Mouse (Mus musculus): ENCODE measurements at regions not wholly inside any gene's neighbourhood (a gene's known extent, or its start where the extent isn't known, plus 50 kb on each side); places are given as distances from the start of the nearest gene placed in this dataset.

GRCm38 (mm10) chr12:39086285-39086684 lies 307.1 kb downstream of the Etv1 start:
- DNase-seq = no peak

- no peak for DNase-seq
Measured at GRCm38 (mm10) chr12:39094638-39095230, 315.6 kb downstream of the Etv1 start.

DNA sequence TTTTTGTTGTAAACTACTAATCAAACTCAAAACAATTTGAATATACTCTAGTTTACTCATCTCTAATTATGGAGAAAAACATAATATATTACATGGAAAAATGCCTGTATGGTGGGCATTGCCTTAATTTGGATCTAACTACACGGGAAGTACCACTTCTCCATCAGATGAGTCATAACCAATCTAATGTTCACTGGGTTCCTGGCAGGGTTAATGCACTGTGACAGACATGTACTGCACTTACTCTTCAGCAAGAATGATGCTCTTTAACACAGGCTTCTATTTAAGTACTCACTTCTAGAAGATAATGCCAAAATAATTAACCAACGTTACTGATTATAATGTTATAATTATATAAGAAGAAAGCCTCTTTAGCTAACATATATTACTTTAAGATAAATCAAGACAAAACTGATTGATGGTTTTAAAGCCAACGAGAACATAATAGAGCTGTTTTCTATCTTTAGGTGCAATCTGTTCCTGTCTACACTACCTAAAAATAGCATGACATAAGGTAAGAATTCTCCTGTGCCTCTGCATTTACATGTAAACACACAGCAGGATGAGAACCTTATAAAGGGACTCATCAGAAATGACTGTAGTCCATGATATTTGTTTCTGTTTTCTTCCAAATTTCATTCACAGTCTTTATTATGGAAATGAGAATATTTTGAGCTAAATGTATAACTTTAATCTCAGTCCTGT lies 344.4 kb downstream of the Etv1 start:
- DNase-seq = no peak

GRCm38 (mm10) chr12:39154689-39155088 lies 375.5 kb downstream of the Etv1 start:
- no peak for DNase-seq

GRCm38 (mm10) chr12:39176958-39177357 lies 397.8 kb downstream of the Etv1 start:
- DNase-seq = no peak

GRCm38 (mm10) chr12:39224073-39224472 lies 444.9 kb downstream of the Etv1 start:
- no peak for DNase-seq

DNA sequence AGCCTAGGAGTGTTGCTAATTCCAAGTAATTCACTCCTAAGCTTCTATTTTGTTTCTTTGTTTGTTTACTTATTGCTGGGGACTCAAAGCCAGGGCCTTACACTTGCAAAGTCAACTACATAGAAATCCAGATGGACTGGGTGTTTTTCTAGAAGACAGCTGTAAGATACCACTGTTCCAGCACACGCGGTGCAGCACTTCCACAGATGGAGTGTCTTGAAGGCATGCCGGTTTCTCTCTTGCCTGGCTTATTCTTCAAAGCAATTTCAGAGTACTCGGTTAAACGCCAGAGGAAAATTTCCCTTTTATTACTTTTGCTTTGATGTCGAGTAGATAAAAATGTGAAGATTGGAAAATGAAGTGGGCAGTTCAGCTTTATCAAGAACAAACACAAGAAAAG lies 477.4 kb downstream of the Etv1 start:
- DNase-seq = no peak

- no peak for DNase-seq
Measured at GRCm38 (mm10) chr12:39257571-39257970, 478.4 kb downstream of the Etv1 start.

DNA sequence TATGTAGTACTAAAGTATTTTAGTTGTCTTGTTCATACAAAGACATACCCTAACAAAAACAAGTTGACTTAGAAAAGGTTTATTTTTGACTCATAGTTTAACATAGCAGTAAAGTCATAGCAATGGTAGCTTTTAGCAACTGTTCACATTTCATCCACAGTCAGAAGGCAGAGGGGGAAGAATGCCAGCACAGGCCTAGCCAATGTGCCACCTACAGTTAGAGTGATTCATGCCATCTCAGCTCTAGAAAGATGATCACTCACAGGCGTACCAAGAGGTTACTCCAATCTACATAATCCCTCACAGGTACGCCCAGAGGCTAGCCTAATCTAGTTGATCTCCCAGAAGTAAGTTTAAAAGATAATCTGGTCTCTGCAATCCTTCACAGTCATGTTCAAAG lies 510.5 kb downstream of the Etv1 start:
- DNase-seq = no peak

DNA sequence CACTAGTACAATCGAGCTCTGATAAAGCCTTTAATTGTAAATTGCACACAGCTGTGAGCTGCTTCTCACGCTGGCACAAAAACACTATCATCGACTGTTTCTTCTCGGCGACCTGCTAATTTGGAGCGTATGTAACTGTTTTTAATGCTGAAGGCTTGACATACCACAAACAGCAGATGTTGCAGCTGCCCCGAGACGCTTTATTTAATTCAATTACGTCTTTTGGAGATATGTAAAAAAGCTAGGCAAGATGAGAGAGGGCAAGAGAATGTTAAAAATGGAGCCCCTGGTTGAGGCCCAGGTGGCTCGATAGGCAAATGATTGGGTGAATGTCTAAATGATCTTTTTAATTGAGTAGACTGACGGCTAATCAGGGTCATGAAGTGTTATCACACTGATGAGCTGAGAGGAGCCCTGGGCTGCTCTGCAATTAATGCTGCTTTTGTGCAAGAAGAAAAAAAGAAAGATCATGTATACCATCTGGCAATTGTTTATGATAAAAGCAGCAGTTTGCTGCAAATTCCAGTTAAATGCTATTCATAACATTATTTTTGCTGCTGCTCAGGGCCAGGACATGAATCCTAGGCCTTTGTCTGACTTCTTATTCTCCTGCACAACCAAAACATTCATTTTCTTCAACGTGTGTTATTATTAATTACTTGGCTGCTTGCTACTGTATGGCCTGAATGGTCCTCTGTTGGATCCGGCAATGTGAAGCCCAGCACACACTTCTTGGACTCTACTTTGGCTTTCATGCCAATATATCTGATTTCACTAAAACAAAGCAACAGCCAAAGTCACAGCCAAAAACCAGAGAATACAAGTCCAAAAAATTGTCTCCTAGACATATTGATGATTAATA lies 522.4 kb downstream of the Etv1 start:
- DNase-seq = no peak

DNA sequence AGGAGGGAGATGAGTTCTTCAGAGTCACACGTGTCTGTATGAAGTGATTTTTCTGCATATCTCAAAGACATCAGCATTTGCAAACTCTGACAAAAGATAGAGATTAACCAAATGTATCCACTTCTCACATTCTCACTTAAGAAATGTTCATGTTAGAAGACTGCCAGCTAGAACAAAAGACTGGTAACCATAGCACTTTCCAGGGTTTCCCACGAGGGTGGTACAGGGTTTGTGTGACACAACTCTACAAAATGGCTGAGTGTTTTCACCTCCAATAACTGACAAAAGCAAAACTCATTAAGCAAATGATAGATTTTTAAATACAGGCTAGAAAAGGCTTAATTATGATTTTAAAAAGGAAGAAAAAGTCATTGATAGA lies 523.0 kb downstream of the Etv1 start:
- no peak for DNase-seq

DNA sequence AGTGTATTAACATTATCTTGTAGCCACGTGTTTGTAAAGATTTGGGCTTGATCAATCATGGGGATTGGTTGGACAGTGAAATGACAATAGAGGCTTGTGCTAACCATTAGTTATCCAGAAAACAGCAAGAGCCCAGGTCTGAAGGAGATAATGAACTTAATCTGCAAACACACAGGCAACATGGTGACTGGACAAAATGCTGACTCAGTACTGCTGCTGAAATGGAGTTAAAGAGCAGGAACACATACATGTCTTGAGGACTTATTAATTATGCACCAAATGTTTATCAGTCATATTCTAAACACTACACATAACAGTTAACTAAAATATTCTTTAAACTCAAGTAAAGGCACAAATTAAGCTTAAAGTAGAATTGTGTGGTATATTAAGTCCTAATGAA lies 528.6 kb downstream of the Etv1 start:
- no peak for DNase-seq

DNA sequence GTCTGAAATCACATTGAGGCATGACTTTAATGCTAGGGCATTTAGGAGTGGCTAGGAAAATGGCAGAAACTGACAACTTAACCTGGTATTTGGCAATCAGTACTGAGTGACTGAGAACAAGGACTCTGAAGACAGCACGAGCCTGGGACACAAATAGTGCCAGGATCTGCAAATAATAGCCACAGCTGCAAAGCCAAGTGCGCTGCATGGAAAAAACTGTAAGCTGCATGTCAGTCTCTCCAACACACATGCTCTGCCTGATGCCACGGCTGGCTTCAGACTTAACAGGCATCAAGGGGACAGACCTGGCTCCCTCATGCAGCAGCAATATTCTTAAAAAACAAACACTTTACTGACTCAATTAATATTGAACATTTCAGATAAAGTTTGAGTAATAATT lies 530.7 kb downstream of the Etv1 start:
- no peak for DNase-seq

DNA sequence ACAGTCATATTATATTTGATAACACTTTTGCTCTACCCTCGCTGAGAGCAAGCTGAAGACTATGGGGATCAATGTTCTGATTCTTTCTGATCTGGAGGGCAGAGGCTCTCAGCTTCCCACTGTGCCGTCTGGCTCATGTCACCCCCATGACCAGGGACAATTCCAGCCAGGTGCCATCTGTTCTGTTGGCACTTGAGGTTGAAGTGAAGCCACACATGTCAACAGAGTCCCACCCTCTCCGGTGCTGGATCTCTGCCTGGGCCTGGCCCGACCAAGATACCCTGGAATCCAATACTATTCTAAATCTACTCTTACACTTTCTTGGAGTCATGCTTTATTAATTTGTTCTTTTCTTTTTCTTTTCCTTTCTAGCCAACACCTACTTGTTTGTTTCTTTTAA lies 538.0 kb downstream of the Etv1 start:
- DNase-seq = peak; percentile 21

DNA sequence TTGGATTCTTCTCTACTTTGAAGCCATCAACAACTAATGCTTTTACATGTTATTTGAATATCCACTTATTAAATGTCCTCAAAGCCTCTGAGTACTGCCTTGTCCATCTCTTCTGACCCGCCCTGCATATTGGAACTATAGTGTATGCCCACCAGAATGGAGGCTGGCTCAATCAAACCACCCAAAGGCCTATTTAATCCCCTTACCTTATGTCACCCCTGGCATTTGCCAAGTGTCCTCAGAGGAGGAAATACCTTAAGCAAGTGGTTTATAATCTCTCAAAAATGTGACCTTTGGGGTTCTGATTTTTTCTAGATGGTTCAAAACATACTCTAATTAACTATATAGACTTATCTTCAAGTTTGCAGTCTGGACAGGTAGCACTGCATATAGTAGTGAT lies 542.3 kb downstream of the Etv1 start:
- DNase-seq = no peak

DNA sequence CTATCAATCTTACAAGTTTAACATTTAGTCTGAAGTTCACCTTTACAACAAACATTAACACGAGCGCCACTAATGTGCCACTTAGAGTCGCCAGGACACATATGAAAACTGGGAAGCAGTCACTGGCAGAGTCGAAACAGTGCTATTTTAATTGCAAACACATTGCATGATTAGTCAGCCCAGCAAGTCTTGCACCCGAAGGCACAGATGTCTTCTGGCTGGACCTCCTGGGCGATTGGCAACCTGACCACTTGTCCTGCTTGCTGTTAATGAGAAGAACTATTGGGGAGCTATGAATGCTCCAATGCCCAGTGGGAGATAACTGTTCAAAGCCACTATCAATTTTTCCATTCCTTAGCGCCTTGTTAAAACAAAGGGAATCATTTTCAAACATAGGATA lies 547.0 kb downstream of the Etv1 start:
- no peak for DNase-seq

- no peak for DNase-seq
Measured at GRCm38 (mm10) chr12:39326668-39327299, 547.6 kb downstream of the Etv1 start.

GRCm38 (mm10) chr12:39328377-39328776 lies 549.2 kb downstream of the Etv1 start:
- no peak for DNase-seq

DNA sequence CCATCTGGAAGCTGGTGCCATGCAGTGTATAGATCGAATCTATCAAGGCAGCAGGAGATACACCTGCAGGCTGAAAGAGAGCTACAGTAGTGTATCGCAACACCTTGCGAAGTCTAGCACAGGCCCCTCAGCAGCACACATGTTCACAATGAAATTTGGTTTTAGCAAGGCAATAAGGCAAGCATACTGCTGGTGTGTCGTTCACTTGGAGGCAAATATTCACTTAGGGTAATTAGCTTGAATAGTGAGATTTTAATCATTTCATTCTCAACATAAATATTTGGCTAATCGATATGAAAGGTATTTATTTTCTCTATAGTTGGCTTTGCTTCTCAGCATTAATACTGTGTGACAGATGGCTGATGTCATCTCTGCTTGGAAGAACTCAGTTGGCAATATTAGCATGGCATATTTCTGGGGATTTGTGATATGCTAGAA lies 559.9 kb downstream of the Etv1 start:
- DNase-seq = no peak

- DNase-seq = no peak
Measured at GRCm38 (mm10) chr12:39341751-39342271, 562.6 kb downstream of the Etv1 start.

DNA sequence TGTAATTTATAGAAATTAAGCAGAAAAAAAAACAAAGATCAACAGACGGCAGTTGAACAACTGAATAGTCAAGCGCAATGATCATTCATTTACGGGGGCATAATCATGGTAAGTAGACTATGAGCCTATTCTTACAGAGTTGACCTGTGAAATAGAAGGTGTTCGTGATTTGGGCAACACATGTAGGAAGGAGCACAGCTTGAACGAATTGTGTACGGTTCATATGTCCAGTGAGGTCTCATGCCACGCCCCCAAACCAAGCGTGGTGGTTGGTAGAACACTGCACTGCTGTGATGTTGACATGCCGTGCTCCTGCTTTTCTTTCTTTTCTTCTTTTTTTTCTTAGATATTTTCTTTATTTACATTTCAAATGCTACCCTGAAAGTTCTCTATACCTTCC lies 563.1 kb downstream of the Etv1 start:
- DNase-seq = no peak

GRCm38 (mm10) chr12:39371480-39372245 lies 592.5 kb downstream of the Etv1 start:
- DNase-seq = no peak

Measured in gastrocnemius, postnatal 25 days (tissue).